Mouse (Mus musculus): ENCODE measurements around the gene Ints7. TPM values are rescaled to one million over a fixed set of nuclear protein-coding genes. Genes with fewer than 3 reads are reported as not detected.

The Ints7 gene
- polyA plus RNA-seq, 1 experiment from 2014 or later = 34.7 TPM

DNA sequence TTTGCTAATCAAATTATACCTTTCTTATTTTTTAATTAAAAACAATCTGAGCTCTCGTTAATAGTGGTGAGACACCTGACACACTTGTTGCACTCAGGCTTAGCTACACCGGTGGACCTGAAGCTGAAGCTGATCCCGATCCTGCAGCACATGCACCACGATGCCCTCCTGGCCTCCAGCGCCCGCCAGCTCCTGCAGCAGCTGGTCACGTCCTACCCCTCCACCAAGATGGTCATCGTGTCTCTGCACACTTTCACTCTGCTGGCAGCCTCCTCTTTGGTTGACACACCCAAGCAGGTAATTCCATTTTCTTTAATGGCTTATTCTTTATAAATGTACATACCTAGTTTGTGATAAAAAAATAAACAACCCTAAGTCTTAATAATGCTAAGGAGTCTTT, 20.6 kb downstream of the Ints7 start:
- no peak overlapping the region for H3K27ac ChIP-seq
- H3K9me3 ChIP-seq (ENCODE audit: control insufficient read depth, low read length) = no peaks in the 10 kb centered on the region
- H3K4me2 ChIP-seq (replicated peaks) = no peak overlapping the region
- H3K4me1 ChIP-seq (replicated peaks; ENCODE audit: control insufficient read depth, insufficient read depth, low read length) = no peaks in the 10 kb centered on the region
- H3K36me3 ChIP-seq (replicated peaks; ENCODE audit: control insufficient read depth, insufficient read depth) = peaks cover 51% of the 10 kb centered on the region
- no peaks in the 10 kb centered on the region for H3K27me3 ChIP-seq (ENCODE audit: control insufficient read depth, insufficient read depth, low read length)
- no peak for DNase-seq (ENCODE audit: low spot score)
- ATAC-seq (ENCODE audit: low FRiP score) = no peak
- H3K4me3 ChIP-seq (replicated peaks; ENCODE audit: low read length) = no peak overlapping the region
- 98% methylated on average over 8 of the region's 8 CpGs for WGBS
- H3K9ac ChIP-seq = no peak overlapping the region

DNA sequence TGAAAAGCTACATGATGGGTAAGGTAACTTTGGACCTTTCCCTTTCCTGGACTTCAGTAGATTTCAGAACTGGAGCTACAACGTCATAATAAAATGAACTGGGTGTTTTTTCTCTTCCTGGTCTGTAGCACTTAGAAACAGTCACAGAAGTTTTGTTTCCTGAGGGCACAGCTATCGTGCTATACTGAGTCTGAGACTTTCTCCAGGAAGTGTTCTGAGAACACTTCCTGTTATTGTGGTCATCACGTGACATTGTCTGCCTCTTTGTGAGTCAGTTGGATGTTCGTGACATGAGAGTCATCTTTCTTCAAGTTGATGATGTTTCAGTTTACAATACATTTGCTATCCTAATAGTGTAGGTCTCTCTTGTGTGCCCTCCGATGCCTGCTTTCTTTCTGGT, 23.8 kb downstream of the Ints7 start:
- H3K36me3 ChIP-seq (replicated peaks; ENCODE audit: control insufficient read depth, insufficient read depth) = peaks cover 59% of the 10 kb centered on the region

DNA sequence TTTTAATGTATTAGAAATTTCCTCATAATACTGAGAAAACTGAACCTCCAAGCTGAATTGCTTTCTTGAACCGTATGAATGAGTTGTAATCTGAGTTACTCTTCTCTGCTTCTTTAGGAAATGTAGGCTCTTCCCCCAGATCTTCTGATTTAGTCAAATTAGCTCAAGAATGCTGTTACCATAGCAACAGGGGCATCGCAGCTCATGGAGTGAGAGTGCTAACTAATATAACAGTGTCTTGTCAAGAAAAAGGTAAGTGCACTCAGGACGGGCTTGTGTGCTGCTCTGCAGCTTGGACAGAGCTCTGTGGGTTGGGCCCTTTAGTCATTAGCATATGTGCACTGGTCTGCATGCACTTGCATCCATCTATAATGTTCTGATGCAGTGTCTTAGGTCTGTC, 29.3 kb downstream of the Ints7 start:
- no peak overlapping the region for H3K27ac ChIP-seq
- no peak overlapping the region for H3K4me2 ChIP-seq (replicated peaks)
- ATAC-seq (ENCODE audit: low FRiP score) = no peak
- no peak overlapping the region for H3K4me3 ChIP-seq (replicated peaks; ENCODE audit: low read length)
- H3K36me3 ChIP-seq (replicated peaks; ENCODE audit: control insufficient read depth, insufficient read depth) = peaks cover 72% of the 10 kb centered on the region
- H3K4me1 ChIP-seq (replicated peaks; ENCODE audit: control insufficient read depth, insufficient read depth, low read length) = no peaks in the 10 kb centered on the region
- WGBS = 68% methylated on average over 3 of the region's 3 CpGs
- no peaks in the 10 kb centered on the region for H3K9me3 ChIP-seq (ENCODE audit: control insufficient read depth, low read length)
- no peaks in the 10 kb centered on the region for H3K27me3 ChIP-seq (ENCODE audit: control insufficient read depth, insufficient read depth, low read length)
- H3K9ac ChIP-seq = no peak overlapping the region
- no peak for DNase-seq (ENCODE audit: low spot score)

More for the DNA sequence above, 23.8 kb downstream of the Ints7 start:
- Histone ChIP-seq H3K9ac (no peak overlapping the region), H3K27ac (no peak overlapping the region), H3K4me3 (replicated peaks; ENCODE audit: low read length) (no peak overlapping the region), H3K27me3 (ENCODE audit: control insufficient read depth, insufficient read depth, low read length) (no peaks in the 10 kb centered on the region), H3K4me2 (replicated peaks) (no peak overlapping the region), H3K9me3 (ENCODE audit: control insufficient read depth, low read length) (no peaks in the 10 kb centered on the region), H3K4me1 (replicated peaks; ENCODE audit: control insufficient read depth, insufficient read depth, low read length) (no peaks in the 10 kb centered on the region)
- DNase-seq (ENCODE audit: low spot score) (no peak), ATAC-seq (ENCODE audit: low FRiP score) (no peak)
- 85% methylated on average over 5 of the region's 5 CpGs for WGBS

DNA sequence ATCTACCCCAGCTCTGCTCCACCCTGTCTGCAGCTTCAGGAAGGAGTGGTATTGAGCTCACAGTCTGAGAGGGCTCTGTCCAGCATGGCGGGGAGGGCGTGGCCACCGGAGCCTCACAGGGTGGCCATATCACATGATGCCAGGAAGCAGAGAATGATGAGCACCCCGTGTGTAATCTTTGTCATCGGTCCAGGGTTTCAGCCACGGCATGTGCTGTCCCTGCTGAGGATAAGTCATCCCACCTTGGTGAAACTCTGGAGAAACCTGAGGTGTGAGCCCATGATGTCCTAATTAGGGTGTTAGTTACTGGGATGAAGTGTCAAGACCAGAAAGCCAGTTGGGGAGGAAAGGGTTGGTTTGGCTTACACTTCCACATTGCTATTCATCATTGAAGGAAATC, 33.6 kb downstream of the Ints7 start:
- H3K4me2 ChIP-seq (replicated peaks) = no peak overlapping the region
- H3K27ac ChIP-seq = no peak overlapping the region
- H3K9me3 ChIP-seq (ENCODE audit: control insufficient read depth, low read length) = no peaks in the 10 kb centered on the region
- H3K27me3 ChIP-seq (ENCODE audit: control insufficient read depth, insufficient read depth, low read length) = no peaks in the 10 kb centered on the region
- H3K4me1 ChIP-seq (replicated peaks; ENCODE audit: control insufficient read depth, insufficient read depth, low read length) = no peaks in the 10 kb centered on the region
- WGBS = 98% methylated on average over 6 of the region's 6 CpGs
- DNase-seq (ENCODE audit: low spot score) = no peak
- H3K9ac ChIP-seq = no peak overlapping the region
- no peak overlapping the region for H3K4me3 ChIP-seq (replicated peaks; ENCODE audit: low read length)
- ATAC-seq (ENCODE audit: low FRiP score) = no peak
- peaks cover 97% of the 10 kb centered on the region for H3K36me3 ChIP-seq (replicated peaks; ENCODE audit: control insufficient read depth, insufficient read depth)

DNA sequence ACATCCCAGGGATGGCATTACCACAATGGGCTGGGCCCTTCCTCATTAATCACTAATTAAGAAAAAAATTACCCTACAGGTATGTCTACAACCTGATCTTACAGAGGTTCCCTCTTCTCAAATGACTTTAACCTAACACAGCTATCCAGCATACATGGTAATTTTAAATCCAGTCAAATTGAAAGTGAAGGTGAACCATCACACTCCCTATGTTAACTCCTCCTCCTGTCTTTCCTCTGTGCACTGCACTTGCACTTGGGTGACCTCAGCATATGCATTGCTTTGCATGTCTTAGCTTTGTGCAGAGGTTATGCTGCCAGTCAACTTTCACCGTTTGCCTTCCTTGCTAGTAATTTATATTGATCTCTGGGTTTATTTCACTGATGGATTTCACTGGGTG, 34.1 kb downstream of the Ints7 start:
- WGBS = 86% methylated on average over 1 of the region's 1 CpGs

DNA sequence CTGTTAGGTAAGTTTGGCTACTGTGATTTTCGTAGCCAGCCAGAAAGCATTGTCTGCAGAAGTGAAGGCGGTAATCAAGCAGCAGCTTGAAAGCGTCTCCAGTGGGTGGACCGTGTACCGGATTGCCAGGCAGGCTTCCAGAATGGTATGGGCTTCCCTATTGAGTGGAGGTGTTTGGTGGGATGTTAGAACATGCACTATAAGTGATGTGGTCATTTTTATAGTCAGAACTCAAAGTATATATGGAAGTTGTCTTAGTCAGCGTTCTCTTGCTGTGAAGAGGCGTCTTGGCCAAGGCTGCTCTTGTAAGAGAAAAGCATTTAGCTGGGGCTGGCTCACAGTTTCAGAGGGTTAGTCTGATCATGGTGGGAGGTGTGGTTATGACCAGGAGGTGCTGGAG, 34.9 kb downstream of the Ints7 start:
- H3K4me2 ChIP-seq (replicated peaks) = no peak overlapping the region
- ATAC-seq (ENCODE audit: low FRiP score) (no peak), DNase-seq (ENCODE audit: low spot score) (no peak)
- H3K27me3 ChIP-seq (ENCODE audit: control insufficient read depth, insufficient read depth, low read length) = no peaks in the 10 kb centered on the region
- H3K36me3 ChIP-seq (replicated peaks; ENCODE audit: control insufficient read depth, insufficient read depth) = peaks cover 98% of the 10 kb centered on the region
- no peak overlapping the region for H3K27ac ChIP-seq
- no peaks in the 10 kb centered on the region for H3K4me1 ChIP-seq (replicated peaks; ENCODE audit: control insufficient read depth, insufficient read depth, low read length)
- 96% methylated on average over 7 of the region's 7 CpGs for WGBS
- no peaks in the 10 kb centered on the region for H3K9me3 ChIP-seq (ENCODE audit: control insufficient read depth, low read length)
- H3K9ac ChIP-seq = no peak overlapping the region
- no peak overlapping the region for H3K4me3 ChIP-seq (replicated peaks; ENCODE audit: low read length)

More for the DNA sequence above, 34.1 kb downstream of the Ints7 start:
- Histone ChIP-seq H3K36me3 (replicated peaks; ENCODE audit: control insufficient read depth, insufficient read depth) (peaks cover 98% of the 10 kb centered on the region), H3K9ac (no peak overlapping the region), H3K4me1 (replicated peaks; ENCODE audit: control insufficient read depth, insufficient read depth, low read length) (no peaks in the 10 kb centered on the region), H3K4me2 (replicated peaks) (no peak overlapping the region), H3K27me3 (ENCODE audit: control insufficient read depth, insufficient read depth, low read length) (no peaks in the 10 kb centered on the region), H3K27ac (no peak overlapping the region), H3K4me3 (replicated peaks; ENCODE audit: low read length) (no peak overlapping the region), H3K9me3 (ENCODE audit: control insufficient read depth, low read length) (no peaks in the 10 kb centered on the region)
- ATAC-seq (ENCODE audit: low FRiP score) (no peak), DNase-seq (ENCODE audit: low spot score) (no peak)

DNA sequence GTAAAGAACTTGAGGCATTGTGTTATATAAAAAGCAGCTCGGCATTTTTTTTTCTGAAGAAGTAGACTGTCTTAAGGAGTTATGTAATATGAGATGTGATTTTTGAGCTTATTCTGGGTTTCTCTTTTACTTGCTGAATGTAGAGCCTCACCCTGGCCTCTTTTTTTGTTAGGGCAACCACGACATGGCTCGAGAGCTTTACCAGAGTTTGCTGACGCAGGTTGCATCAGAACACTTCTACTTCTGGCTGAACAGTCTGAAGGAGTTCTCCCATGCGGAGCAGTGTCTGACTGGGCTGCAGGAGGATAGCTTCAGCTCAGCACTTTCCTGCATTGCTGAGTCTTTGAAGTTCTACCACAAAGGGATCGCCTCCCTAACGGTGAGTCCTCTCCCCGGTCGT, 36.2 kb downstream of the Ints7 start:
- DNase-seq (ENCODE audit: low spot score) (no peak), ATAC-seq (ENCODE audit: low FRiP score) (no peak)
- no peak overlapping the region for H3K27ac ChIP-seq
- no peak overlapping the region for H3K4me2 ChIP-seq (replicated peaks)
- H3K36me3 ChIP-seq (replicated peaks; ENCODE audit: control insufficient read depth, insufficient read depth) = peaks cover 98% of the 10 kb centered on the region
- WGBS = 92% methylated on average over 9 of the region's 9 CpGs
- no peaks in the 10 kb centered on the region for H3K9me3 ChIP-seq (ENCODE audit: control insufficient read depth, low read length)
- H3K9ac ChIP-seq = no peak overlapping the region
- H3K4me3 ChIP-seq (replicated peaks; ENCODE audit: low read length) = no peak overlapping the region
- H3K4me1 ChIP-seq (replicated peaks; ENCODE audit: control insufficient read depth, insufficient read depth, low read length) = no peaks in the 10 kb centered on the region
- no peaks in the 10 kb centered on the region for H3K27me3 ChIP-seq (ENCODE audit: control insufficient read depth, insufficient read depth, low read length)

DNA sequence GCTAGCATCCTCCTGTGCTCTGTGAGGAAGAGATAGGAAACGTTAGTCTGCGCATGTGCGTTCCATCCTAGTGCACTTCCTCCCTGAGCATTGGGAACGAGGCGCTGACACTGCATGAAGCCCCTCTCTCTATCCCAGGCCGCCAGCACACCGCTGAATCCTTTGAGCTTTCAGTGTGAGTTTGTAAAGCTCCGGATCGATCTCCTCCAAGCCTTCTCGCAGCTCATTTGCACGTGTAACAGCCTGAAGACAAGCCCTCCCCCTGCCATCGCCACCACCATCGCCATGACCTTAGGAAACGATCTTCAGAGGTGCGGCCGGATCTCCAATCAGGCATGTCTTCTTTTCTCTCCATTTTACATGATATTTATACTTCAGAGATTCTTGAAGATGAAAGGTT, 37.4 kb downstream of the Ints7 start:
- DNase-seq (ENCODE audit: low spot score) (no peak), ATAC-seq (ENCODE audit: low FRiP score) (no peak)
- Histone ChIP-seq H3K27me3 (ENCODE audit: control insufficient read depth, insufficient read depth, low read length) (no peaks in the 10 kb centered on the region), H3K9ac (no peak overlapping the region), H3K4me3 (replicated peaks; ENCODE audit: low read length) (no peak overlapping the region), H3K4me1 (replicated peaks; ENCODE audit: control insufficient read depth, insufficient read depth, low read length) (no peaks in the 10 kb centered on the region), H3K36me3 (replicated peaks; ENCODE audit: control insufficient read depth, insufficient read depth) (peaks cover 98% of the 10 kb centered on the region), H3K27ac (no peak overlapping the region), H3K4me2 (replicated peaks) (no peak overlapping the region), H3K9me3 (ENCODE audit: control insufficient read depth, low read length) (no peaks in the 10 kb centered on the region)
- WGBS = 86% methylated on average over 16 of the region's 16 CpGs

DNA sequence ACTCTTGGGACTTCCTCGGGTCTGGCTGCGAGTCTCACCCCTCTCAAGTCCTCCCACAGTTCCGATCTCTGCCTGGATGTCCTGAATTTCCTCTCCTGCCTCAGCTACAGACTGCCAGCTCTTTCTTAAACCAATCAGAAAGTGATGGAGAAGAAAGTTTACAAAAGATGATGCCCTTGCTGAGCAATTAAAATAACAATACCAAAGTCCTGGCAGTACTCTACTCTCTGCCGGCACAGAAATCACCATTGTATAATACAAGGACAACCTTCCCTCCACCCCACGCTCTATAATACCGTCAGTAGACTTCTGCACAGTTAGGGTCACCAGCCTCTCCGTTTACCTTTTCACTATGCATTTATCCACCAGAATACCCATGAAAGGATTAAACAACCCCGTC, 40.8 kb downstream of the Ints7 start:
- Histone ChIP-seq H3K9me3 (ENCODE audit: control insufficient read depth, low read length) (no peaks in the 10 kb centered on the region), H3K27ac (no peak overlapping the region), H3K4me1 (replicated peaks; ENCODE audit: control insufficient read depth, insufficient read depth, low read length) (no peaks in the 10 kb centered on the region), H3K4me3 (replicated peaks; ENCODE audit: low read length) (no peak overlapping the region), H3K36me3 (replicated peaks; ENCODE audit: control insufficient read depth, insufficient read depth) (peaks cover 100% of the 10 kb centered on the region), H3K9ac (no peak overlapping the region), H3K27me3 (ENCODE audit: control insufficient read depth, insufficient read depth, low read length) (no peaks in the 10 kb centered on the region), H3K4me2 (replicated peaks) (no peak overlapping the region)
- ATAC-seq (ENCODE audit: low FRiP score) (no peak), DNase-seq (ENCODE audit: low spot score) (no peak)
- WGBS = 70% methylated on average over 8 of the region's 8 CpGs

DNA sequence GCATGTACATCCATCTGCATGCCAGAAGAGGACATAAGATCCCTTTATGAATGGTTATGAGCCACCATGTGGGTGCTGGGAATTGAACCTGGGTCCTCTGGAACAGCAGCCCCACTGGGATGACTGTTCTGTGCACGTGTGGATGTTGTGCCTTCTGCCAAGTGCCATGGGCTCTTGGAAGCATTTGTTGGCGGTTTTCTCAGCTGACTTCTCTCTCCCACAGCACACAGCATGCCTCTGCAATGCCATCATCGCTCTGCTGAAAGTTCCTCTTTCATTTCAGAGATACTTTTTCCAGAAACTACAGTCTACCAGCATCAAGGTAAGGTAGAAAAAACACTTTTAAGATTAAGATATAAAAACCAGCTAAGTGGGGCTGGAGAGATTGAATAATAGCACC, 42.2 kb downstream of the Ints7 start:
- no peaks in the 10 kb centered on the region for H3K27me3 ChIP-seq (ENCODE audit: control insufficient read depth, insufficient read depth, low read length)
- 94% methylated on average over 3 of the region's 3 CpGs for WGBS
- no peak for ATAC-seq (ENCODE audit: low FRiP score)

More for the DNA sequence above, 42.2 kb downstream of the Ints7 start:
- no peak for DNase-seq (ENCODE audit: low spot score)
- H3K9ac ChIP-seq = no peak overlapping the region
- peaks cover 100% of the 10 kb centered on the region for H3K36me3 ChIP-seq (replicated peaks; ENCODE audit: control insufficient read depth, insufficient read depth)
- H3K9me3 ChIP-seq (ENCODE audit: control insufficient read depth, low read length) = no peaks in the 10 kb centered on the region
- H3K4me2 ChIP-seq (replicated peaks) = no peak overlapping the region
- no peaks in the 10 kb centered on the region for H3K4me1 ChIP-seq (replicated peaks; ENCODE audit: control insufficient read depth, insufficient read depth, low read length)
- no peak overlapping the region for H3K4me3 ChIP-seq (replicated peaks; ENCODE audit: low read length)
- no peak overlapping the region for H3K27ac ChIP-seq
